Mouse (Mus musculus) MEL (cell line): ENCODE results near the gene Zfp740. TPM values are rescaled to one million over a fixed set of nuclear protein-coding genes. Genes with fewer than 3 reads are reported as not detected.
A peak's percentile ranks its signal among the peaks of the same experiment; 100 is the strongest.

Source experiments
- DNase-seq: peaks from one replicate; pipeline ENCODE4 v3.0.0; 2011; ENCODE audit warnings: low read depth, low spot score
- H3K27ac ChIP-seq: 2 replicates; pipeline ENCODE4 v1.5.1; 2012; ENCODE audit warnings: low read depth, mild to moderate bottlenecking, control low read depth, low read length, moderate library complexity; ENCODE audit not compliant: control insufficient read depth
- H3K27me3 ChIP-seq, 2 experiments: fragments of 150-350 bp in 1 of 2; sonication (generic) in 1 of 2; 2 replicates each; pipeline ENCODE4 v1.6.1; 2012; ENCODE audit warnings: low read length in 2 of 2, mild to moderate bottlenecking in 2 of 2, improper control_type of control experiment in 1 of 2, moderate library complexity in 1 of 2; ENCODE audit not compliant: insufficient read depth in 2 of 2, control insufficient read depth in 1 of 2
- H3K36me3 ChIP-seq, 2 experiments: 2 replicates each; pipeline ENCODE4 v1.6.1; 2012 to 2014; ENCODE audit warnings: low read length in 2 of 2, improper control_type of control experiment in 1 of 2, inconsistent platforms in 1 of 2, mild to moderate bottlenecking in 1 of 2; ENCODE audit not compliant: insufficient read depth in 2 of 2, control insufficient read depth in 1 of 2
- H3K4me1 ChIP-seq, 2 experiments: fragments of 150-350 bp in 1 of 2; sonication (generic) in 1 of 2; 2 replicates each; pipeline ENCODE4 v1.6.1; 2012; ENCODE audit warnings: low read length in 2 of 2, improper control_type of control experiment in 1 of 2, mild to moderate bottlenecking in 1 of 2; ENCODE audit not compliant: insufficient read depth in 2 of 2, control insufficient read depth in 1 of 2
- H3K4me3 ChIP-seq, 2 experiments: fragments of 150-350 bp in 1 of 2; sonication (generic) in 1 of 2; 2 replicates each; pipeline ENCODE4 v1.5.1; 2012; ENCODE audit warnings: low read depth in 2 of 2, low read length in 2 of 2, mild to moderate bottlenecking in 2 of 2, moderate library complexity in 2 of 2, control low read depth in 1 of 2, improper control_type of control experiment in 1 of 2; ENCODE audit not compliant: control insufficient read depth in 1 of 2, insufficient read depth in 1 of 2
- H3K79me2 ChIP-seq: 2 replicates; pipeline ENCODE4 v1.6.1; 2012; ENCODE audit warnings: mild to moderate bottlenecking, low read length, moderate library complexity; ENCODE audit not compliant: control insufficient read depth, poor library complexity, insufficient read depth
- H3K9ac ChIP-seq: 2 replicates; pipeline ENCODE4 v1.6.1; 2012; ENCODE audit warnings: low read depth, mild to moderate bottlenecking, control low read depth, low read length, moderate library complexity; ENCODE audit not compliant: control insufficient read depth, poor library complexity, severe bottlenecking
- H3K9me3 ChIP-seq: fragments of 150-350 bp; sonication (generic); replicated peaks from 2 replicates; pipeline ENCODE4 v1.6.1; 2012; ENCODE audit warnings: mild to moderate bottlenecking, low read length, improper control_type of control experiment, moderate library complexity; ENCODE audit not compliant: insufficient read depth
- BHLHE40 ChIP-seq: IDR thresholded peaks from 2 replicates; pipeline ENCODE4 v1.6.1; 2012; ENCODE audit warnings: low read depth, mild to moderate bottlenecking, inconsistent platforms, low read length, improper control_type of control experiment, borderline replicate concordance
- CTCF ChIP-seq, 3 experiments: IDR thresholded peaks in 2 of 3; conservative IDR thresholded peaks in 1 of 3; 2 replicates each; pipeline ENCODE4 v1.5.1; 2011 to 2012; ENCODE audit warnings: low read length in 3 of 3, low read depth in 2 of 3, mild to moderate bottlenecking in 2 of 3, improper control_type of control experiment in 1 of 3, inconsistent platforms in 1 of 3, mixed read lengths in 1 of 3, moderate library complexity in 1 of 3; ENCODE audit not compliant: control insufficient read depth in 1 of 3, insufficient read depth in 1 of 3, poor library complexity in 1 of 3, severe bottlenecking in 1 of 3
- EP300 ChIP-seq, 2 experiments: IDR thresholded peaks; 2 replicates each; pipeline ENCODE4 v1.6.1; 2011; ENCODE audit warnings: improper control_type of control experiment in 2 of 2, low read length in 2 of 2, low read depth in 1 of 2, mild to moderate bottlenecking in 1 of 2
- ETS1 ChIP-seq: IDR thresholded peaks from 2 replicates; pipeline ENCODE4 v1.6.1; 2012; ENCODE audit warnings: low read depth, mild to moderate bottlenecking, inconsistent platforms, low read length, improper control_type of control experiment, moderate library complexity
- GABPA ChIP-seq: IDR thresholded peaks from 2 replicates; pipeline ENCODE4 v1.6.1; 2012; ENCODE audit warnings: low read depth, mild to moderate bottlenecking, inconsistent platforms, low read length, improper control_type of control experiment, moderate library complexity
- GATA1 ChIP-seq: IDR thresholded peaks from 2 replicates; pipeline ENCODE4 v1.6.1; 2011; ENCODE audit warnings: low read depth, low read length, improper control_type of control experiment
- JUND ChIP-seq: IDR thresholded peaks from 2 replicates; pipeline ENCODE4 v1.6.1; 2011; ENCODE audit warnings: low read depth, mild to moderate bottlenecking, improper control_type of control experiment, low read length
- KAT2A ChIP-seq: conservative IDR thresholded peaks from 2 replicates; pipeline ENCODE4 v1.6.1; 2012; ENCODE audit warnings: low read depth, low read length, improper control_type of control experiment, inconsistent platforms
- MAFK ChIP-seq: IDR thresholded peaks from 2 replicates; pipeline ENCODE4 v1.6.1; 2011; ENCODE audit warnings: low read depth, mild to moderate bottlenecking, low read length, improper control_type of control experiment, borderline replicate concordance
- MAX ChIP-seq: IDR thresholded peaks from 2 replicates; pipeline ENCODE4 v1.6.1; 2011; ENCODE audit warnings: low read length, improper control_type of control experiment
- MXI1 ChIP-seq: IDR thresholded peaks from 2 replicates; pipeline ENCODE4 v1.6.1; 2011; ENCODE audit warnings: mild to moderate bottlenecking, low read depth, low read length, improper control_type of control experiment
- MYC ChIP-seq: IDR thresholded peaks from 2 replicates; pipeline ENCODE4 v1.6.1; 2011; ENCODE audit warnings: low read depth, mild to moderate bottlenecking, low read length, improper control_type of control experiment, moderate library complexity
- POLR2AphosphoS2 ChIP-seq: IDR thresholded peaks from 2 replicates; pipeline ENCODE4 v1.6.1; 2011; ENCODE audit warnings: low read length, improper control_type of control experiment
- RCOR1 ChIP-seq: IDR thresholded peaks from 2 replicates; pipeline ENCODE4 v1.6.1; 2012; ENCODE audit warnings: low read depth, mild to moderate bottlenecking, inconsistent platforms, low read length, improper control_type of control experiment
- SIN3A ChIP-seq: IDR thresholded peaks from 2 replicates; pipeline ENCODE4 v1.6.1; 2012; ENCODE audit warnings: low read length, improper control_type of control experiment, inconsistent platforms
- SMC3 ChIP-seq: IDR thresholded peaks from 2 replicates; pipeline ENCODE4 v1.6.1; 2011; ENCODE audit warnings: low read depth, low read length, improper control_type of control experiment
- TAL1 ChIP-seq: IDR thresholded peaks from 2 replicates; pipeline ENCODE4 v1.6.1; 2012; ENCODE audit warnings: mild to moderate bottlenecking, inconsistent platforms, low read length, moderate library complexity, mixed read lengths
- USF1 ChIP-seq: IDR thresholded peaks from 2 replicates; pipeline ENCODE4 v1.6.1; 2014; ENCODE audit warnings: low read depth, mild to moderate bottlenecking, inconsistent platforms, low read length, improper control_type of control experiment, moderate library complexity
- USF2 ChIP-seq, 2 experiments: IDR thresholded peaks; 2 replicates each; pipeline ENCODE4 v1.6.1; 2011 to 2012; ENCODE audit warnings: improper control_type of control experiment in 2 of 2, low read length in 2 of 2, borderline replicate concordance in 1 of 2, inconsistent platforms in 1 of 2, low read depth in 1 of 2, mild to moderate bottlenecking in 1 of 2; ENCODE audit not compliant: insufficient read depth in 1 of 2
- ZNF384 ChIP-seq: IDR thresholded peaks from 2 replicates; pipeline ENCODE4 v1.6.1; 2012; ENCODE audit warnings: low read depth, mild to moderate bottlenecking, inconsistent platforms, low read length, improper control_type of control experiment
- polyA plus RNA-seq, 2 experiments: library from polyadenylated mRNA; stranded (reverse) in 1 of 2; unstranded in 1 of 2; fragments of >175 nt in 1 of 2; fragments of >200 nt in 1 of 2; gene quantifications; 2 replicates each; pipeline versions ENCODE4 v1.2.1 to v1.2.4; 2012; ENCODE audit warnings: low replicate concordance in 2 of 2, low read depth in 1 of 2; ENCODE audit not compliant: insufficient read length in 2 of 2, insufficient read depth in 1 of 2, missing spikeins in 1 of 2
- total RNA-seq: library from RNA; depleted of rRNA; stranded (reverse); fragments of 300-350 nt; gene quantifications from 2 replicates; pipeline ENCODE4 v1.2.3, GENCODE M21; 2012

Zfp740 gene
- total and polyA plus RNA-seq, 3 experiments = 39.9 to 50.1 TPM; not detected in 1

- no peaks in the 10 kb centered on the region for H3K79me2 ChIP-seq
- H3K27ac ChIP-seq = no peak overlapping the region
- H3K9ac ChIP-seq = no peak overlapping the region
- H3K27me3 ChIP-seq = no peaks in the 10 kb centered on the region
- DNase-seq = no peak
- H3K4me3 ChIP-seq = no peak overlapping the region
- H3K36me3 ChIP-seq = peaks cover 0 to 15% of the 10 kb centered on the region in 2 experiments; a peak in 3 of 4 replicates
- peaks cover 0 to 5% of the 10 kb centered on the region in 2 experiments; a peak in 2 of 4 replicates for H3K4me1 ChIP-seq
- TF ChIP-seq SIN3A (no peak), GATA1 (no peak), ETS1 (no peak), POLR2AphosphoS2 (no peak), RCOR1 (no peak), MAFK (no peak), TAL1 (no peak), USF2 (IDR thresholded peaks at IDR 0.05; ENCODE audit: borderline replicate concordance in 1 of 2, insufficient read depth in 1 of 2, low read depth in 1 of 2, low read length in 2 of 2) (no peak), USF1 (no peak), MYC (no peak), MXI1 (no peak), JUND (no peak), GABPA (no peak), KAT2A (no peak), ZNF384 (no peak), MAX (no peak)
- H3K9me3 ChIP-seq = no peaks in the 10 kb centered on the region
These were observed 42.5 kb upstream of the Zfp740 start for GRCm38 (mm10) chr15:102160415-102161060.

GRCm38 (mm10) chr15:102163900-102164693 lies 39.0 kb upstream of the Zfp740 start:
- Histone ChIP-seq H3K36me3 (peaks cover 0 to 3% of the 10 kb centered on the region in 2 experiments; a peak in 2 of 4 replicates), H3K4me1 (peaks cover 0 to 5% of the 10 kb centered on the region in 2 experiments; a peak in 2 of 4 replicates), H3K79me2 (no peaks in the 10 kb centered on the region), H3K9ac (no peak overlapping the region), H3K9me3 (no peaks in the 10 kb centered on the region), H3K27me3 (no peaks in the 10 kb centered on the region)
- DNase-seq = peak; percentile 48
- 0 out of 4 replicates have a peak, but pooled peaks of 1 of the 2 experiments have one; percentile 10 for TF ChIP-seq EP300 (IDR thresholded peaks at IDR 0.05; ENCODE audit: low read depth in 1 of 2, low read length in 2 of 2)
- TF ChIP-seq ETS1 = no peak
- TF ChIP-seq CTCF (IDR thresholded peaks at IDR 0.05 in 2 of 3, conservative IDR thresholded peaks at IDR 0.05 in 1 of 3; ENCODE audit: control insufficient read depth in 1 of 3, insufficient read depth in 1 of 3, low read depth in 2 of 3, low read length in 3 of 3, poor library complexity in 1 of 3, severe bottlenecking in 1 of 3) = peak; percentile 41 to 52 (median 49)
- TF ChIP-seq BHLHE40 = peak; percentile 11; the same call in 1 of the 2 replicates
- TF ChIP-seq TAL1 = no peak
- peak; percentile 75 for TF ChIP-seq POLR2AphosphoS2
- TF ChIP-seq SMC3 = peak; percentile 13; the same call in 1 of the 2 replicates
- TF ChIP-seq, all 39 proteins: peak for 5
- Histone ChIP-seq H3K4me3 (no peak overlapping the region), H3K27ac (no peak overlapping the region)
